Comparison of ENCODE assay signal across 8 mouse cellular contexts in genomic region chr11:49848080-49848815, GRCm38 (mm10). TPM values are rescaled to one million over a fixed set of nuclear protein-coding genes. Genes with fewer than 3 reads are reported as not detected.
DNase-seq lines count a peak whose midpoint lies in the region; ATAC-seq lines count a peak whose summit lies in the region.

No protein-coding gene starts in this region.

- intact Hi-C loops in left cerebral cortex, postnatal 4 days (cut with DNase I), result no loop called here

- no peak for ATAC-seq in embryonic facial prominence, embryonic 14.5 days (ENCODE audit: low read depth)
- ATAC-seq in hindbrain, embryonic 16.5 days, result no peak
- ATAC-seq in liver, embryonic 15.5 days (ENCODE audit: insufficient read depth), result no peak
- no peak for ATAC-seq in frontal cortex, adult (ENCODE audit: low TSS enrichment)

- H3K27me3 ChIP-seq in embryonic facial prominence, embryonic 14.5 days (replicated peaks; ENCODE audit: control insufficient read depth, insufficient read depth, low read length), result no peaks in the 10 kb centered on the region
- no peaks in the 10 kb centered on the region for H3K27me3 ChIP-seq in hindbrain, embryonic 16.5 days (replicated peaks; ENCODE audit: control insufficient read depth, insufficient read depth, low read length)
- H3K27me3 ChIP-seq in liver, embryonic 15.5 days, result no peaks in the 10 kb centered on the region

- H3K9me3 ChIP-seq in embryonic facial prominence, embryonic 14.5 days (ENCODE audit: control insufficient read depth, low read length), result no peaks in the 10 kb centered on the region
- no peaks in the 10 kb centered on the region for H3K9me3 ChIP-seq in hindbrain, embryonic 16.5 days (ENCODE audit: control insufficient read depth, low read length)
- H3K9me3 ChIP-seq in liver, embryonic 15.5 days (replicated peaks), result no peaks in the 10 kb centered on the region

- 69% methylated on average over 4 of the region's 4 CpGs for WGBS in embryonic facial prominence, embryonic 14.5 days
- WGBS in hindbrain, embryonic 16.5 days, result 51% methylated on average over 4 of the region's 4 CpGs
- 31% methylated on average over 4 of the region's 4 CpGs for WGBS in liver, embryonic 15.5 days (ENCODE audit: insufficient replicate concordance)

- no peak overlapping the region for H3K27ac ChIP-seq in embryonic facial prominence, embryonic 14.5 days (replicated peaks; ENCODE audit: low read depth, low read length)
- H3K27ac ChIP-seq in hindbrain, embryonic 16.5 days (ENCODE audit: low read depth, low read length), result peak overlapping the region; percentile 51; the same call in 1 of the 2 replicates
- peak overlapping the region; percentile 87 for H3K27ac ChIP-seq in liver, embryonic 15.5 days (replicated peaks)

- peak; percentile 11 for DNase-seq in right cerebral cortex, postnatal 14 days
- DNase-seq in right cerebral cortex, postnatal 25 days, result no peak
- no peak for DNase-seq in embryonic facial prominence, embryonic 14.5 days (ENCODE audit: low spot score)
- no peak for DNase-seq in spleen, postnatal 10 days (ENCODE audit: low spot score in 2 of 2)
- DNase-seq in left cerebral cortex, postnatal 4 days, result no peak

- 0 out of 2 replicates have a peak overlapping the region, but pooled peaks have one; percentile 93 for H3K4me3 ChIP-seq in embryonic facial prominence, embryonic 14.5 days (ENCODE audit: low read depth, low read length)
- H3K4me3 ChIP-seq in hindbrain, embryonic 16.5 days (ENCODE audit: low read length), result peak overlapping the region; percentile 85
- peak overlapping the region; percentile 90 for H3K4me3 ChIP-seq in liver, embryonic 15.5 days (replicated peaks)

- peak overlapping the region; percentile 31; the same call in 1 of the 2 replicates for H3K9ac ChIP-seq in embryonic facial prominence, embryonic 14.5 days (ENCODE audit: low read depth, low read length)
- H3K9ac ChIP-seq in hindbrain, embryonic 16.5 days (ENCODE audit: low read depth, low read length), result peak overlapping the region; percentile 52
- peak overlapping the region; percentile 9; the same call in 1 of the 2 replicates for H3K9ac ChIP-seq in liver, embryonic 15.5 days

- peaks cover 21% of the 10 kb centered on the region; the same call in 1 of the 2 replicates for H3K4me1 ChIP-seq in embryonic facial prominence, embryonic 14.5 days (ENCODE audit: control insufficient read depth, insufficient read depth, low read length)
- peaks cover 23% of the 10 kb centered on the region for H3K4me1 ChIP-seq in hindbrain, embryonic 16.5 days (ENCODE audit: control insufficient read depth, insufficient read depth, low read depth, low read length)
- peaks cover 43% of the 10 kb centered on the region for H3K4me1 ChIP-seq in liver, embryonic 15.5 days (replicated peaks)

- H3K36me3 ChIP-seq in embryonic facial prominence, embryonic 14.5 days (ENCODE audit: control insufficient read depth, insufficient read depth, low read length), result no peaks in the 10 kb centered on the region
- peaks cover 2% of the 10 kb centered on the region; the same call in 1 of the 2 replicates for H3K36me3 ChIP-seq in hindbrain, embryonic 16.5 days (ENCODE audit: control insufficient read depth, insufficient read depth, low read length)
- peaks cover 8% of the 10 kb centered on the region; the same call in 1 of the 2 replicates for H3K36me3 ChIP-seq in liver, embryonic 15.5 days (replicated peaks)

- peak overlapping the region; percentile 75 for H3K4me2 ChIP-seq in embryonic facial prominence, embryonic 14.5 days (ENCODE audit: low read depth, low read length)
- peak overlapping the region; percentile 73 for H3K4me2 ChIP-seq in hindbrain, embryonic 16.5 days (ENCODE audit: low read length)
- peak overlapping the region; percentile 97 for H3K4me2 ChIP-seq in liver, embryonic 15.5 days

RNA-seq across cellular contexts. Expression of gene Mapk9, which starts 1.7 kb away (rescaled TPM):
- polyA plus RNA-seq in embryonic facial prominence, embryonic 14.5 days (2014; fragmentation: Nextera tagmentation; extraction: Ambion mirVana), result 41.7 and 43.0 TPM in 2 replicates
- 69.0 and 69.9 TPM in 2 replicates for polyA plus RNA-seq in hindbrain, embryonic 16.5 days (2015; fragmentation: Nextera tagmentation; extraction: Ambion mirVana)
- polyA plus RNA-seq in liver, embryonic 15.5 days (2015; fragmentation: Nextera tagmentation; extraction: Ambion mirVana), result 16.7 and 16.9 TPM in 2 replicates
- 100 to 1,000 TPM; 135 to 139 TPM for total RNA-seq in left cerebral cortex, postnatal 4 days (2021)

RNA-seq across cellular contexts. Expression of gene Rasgef1c, which starts 53.4 kb away (rescaled TPM):
- polyA plus RNA-seq in embryonic facial prominence, embryonic 14.5 days (2014; fragmentation: Nextera tagmentation; extraction: Ambion mirVana), result 1.1 and 1.4 TPM in 2 replicates
- polyA plus RNA-seq in hindbrain, embryonic 16.5 days (2015; fragmentation: Nextera tagmentation; extraction: Ambion mirVana), result 34.7 and 36.5 TPM in 2 replicates
- 0.05 TPM in 1 of 2 replicates, not detected in the other for polyA plus RNA-seq in liver, embryonic 15.5 days (2015; fragmentation: Nextera tagmentation; extraction: Ambion mirVana)
- 10 to 100 TPM; 17.9 to 21.9 TPM for total RNA-seq in left cerebral cortex, postnatal 4 days (2021)

RNA-seq across cellular contexts. Expression of gene Gfpt2, which starts 54.3 kb away (rescaled TPM):
- polyA plus RNA-seq in embryonic facial prominence, embryonic 14.5 days (2014; fragmentation: Nextera tagmentation; extraction: Ambion mirVana), result 22.5 and 26.9 TPM in 2 replicates
- 6.3 and 7.2 TPM in 2 replicates for polyA plus RNA-seq in hindbrain, embryonic 16.5 days (2015; fragmentation: Nextera tagmentation; extraction: Ambion mirVana)
- 0.73 and 0.74 TPM in 2 replicates for polyA plus RNA-seq in liver, embryonic 15.5 days (2015; fragmentation: Nextera tagmentation; extraction: Ambion mirVana)
- 10 to 100 TPM; 13.0 to 13.7 TPM for total RNA-seq in left cerebral cortex, postnatal 4 days (2021)

Comparison
In these comparisons a context has a peak if more than half of its experiments do, and no peak if none do; other contexts are left out.
1. RNA of gene Rasgef1c, which starts 53.4 kb away (polyA plus RNA-seq): 34.7 to 36.5 TPM in hindbrain, embryonic 16.5 days; 1.1 to 1.4 TPM in embryonic facial prominence, embryonic 14.5 days and 0.05 TPM in liver, embryonic 15.5 days; every median in the first group is over 10 times any median in the second.
2. Peak in every context shown above with its lines, with median percentiles within 50 percentile points of each other: H3K4me2 ChIP-seq, H3K4me3 ChIP-seq and H3K9ac ChIP-seq.